Mouse (Mus musculus): ENCODE data around the gene Tnfrsf14. TPM values are rescaled to one million over a fixed set of nuclear protein-coding genes. Genes with fewer than 3 reads are reported as not detected.
A peak's percentile ranks its signal among the peaks of the same experiment; 100 is the strongest.

The Tnfrsf14 gene
- polyA plus RNA-seq, 1 experiment from 2014 or later: 1.4 TPM

GRCm38 (mm10) chr4:154914252-154914651 is 14.1 kb downstream of the Tnfrsf14 start:
- WGBS: 92% methylated on average over 4 of the region's 4 CpGs
- ATAC-seq (ENCODE audit: insufficient number of reproducible peaks, insufficient read depth, low FRiP score, low TSS enrichment, low read depth): no peak

GRCm38 (mm10) chr4:154913845-154914244 is 14.5 kb downstream of the Tnfrsf14 start:
- H3K9ac ChIP-seq (replicated peaks): no peak overlapping the region
- ATAC-seq (ENCODE audit: insufficient number of reproducible peaks, insufficient read depth, low FRiP score, low TSS enrichment, low read depth): no peak
- H3K36me3 ChIP-seq: no peaks in the 10 kb centered on the region
- H3K4me1 ChIP-seq (replicated peaks): peaks cover 14% of the 10 kb centered on the region
- H3K27ac ChIP-seq: no peak overlapping the region
- no peaks in the 10 kb centered on the region for H3K27me3 ChIP-seq
- no peak overlapping the region for H3K4me3 ChIP-seq (replicated peaks)
- H3K9me3 ChIP-seq: no peaks in the 10 kb centered on the region
- H3K4me2 ChIP-seq: no peak overlapping the region
- WGBS: 96% methylated on average over 3 of the region's 3 CpGs

More at GRCm38 (mm10) chr4:154914252-154914651, 14.1 kb downstream of the Tnfrsf14 start:
- Histone ChIP-seq H3K4me2 (no peak overlapping the region), H3K36me3 (no peaks in the 10 kb centered on the region), H3K27me3 (no peaks in the 10 kb centered on the region), H3K4me1 (replicated peaks) (peaks cover 14% of the 10 kb centered on the region), H3K9ac (replicated peaks) (no peak overlapping the region), H3K9me3 (no peaks in the 10 kb centered on the region), H3K4me3 (replicated peaks) (no peak overlapping the region), H3K27ac (no peak overlapping the region)

GRCm38 (mm10) chr4:154911644-154912043 is 16.7 kb downstream of the Tnfrsf14 start:
- H3K4me3 ChIP-seq (replicated peaks): no peak overlapping the region
- WGBS: 84% methylated on average over 2 of the region's 2 CpGs
- H3K9me3 ChIP-seq: no peaks in the 10 kb centered on the region
- H3K4me2 ChIP-seq: no peak overlapping the region
- H3K9ac ChIP-seq (replicated peaks): no peak overlapping the region
- peaks cover 19% of the 10 kb centered on the region for H3K4me1 ChIP-seq (replicated peaks)
- peak overlapping the region; percentile 66; the same call in 1 of the 2 replicates for H3K27ac ChIP-seq
- no peak for ATAC-seq (ENCODE audit: insufficient number of reproducible peaks, insufficient read depth, low FRiP score, low TSS enrichment, low read depth)
- H3K36me3 ChIP-seq: no peaks in the 10 kb centered on the region
- no peaks in the 10 kb centered on the region for H3K27me3 ChIP-seq

- no peak for ATAC-seq (ENCODE audit: insufficient number of reproducible peaks, insufficient read depth, low FRiP score, low TSS enrichment, low read depth)
- peaks cover 19% of the 10 kb centered on the region for H3K4me1 ChIP-seq (replicated peaks)
- H3K27me3 ChIP-seq: no peaks in the 10 kb centered on the region
- peak overlapping the region; percentile 23 for H3K4me2 ChIP-seq
- 0 out of 2 replicates have a peak overlapping the region, but pooled peaks have one; percentile 31 for H3K9ac ChIP-seq (replicated peaks)
- no peak overlapping the region for H3K4me3 ChIP-seq (replicated peaks)
- H3K36me3 ChIP-seq: no peaks in the 10 kb centered on the region
- WGBS: 32% methylated on average over 15 of the region's 15 CpGs
- H3K27ac ChIP-seq: peak overlapping the region; percentile 66
- no peaks in the 10 kb centered on the region for H3K9me3 ChIP-seq
These were observed 17.5 kb downstream of the Tnfrsf14 start for GRCm38 (mm10) chr4:154910606-154911522.

- Histone ChIP-seq H3K36me3 (no peaks in the 10 kb centered on the region), H3K27me3 (no peaks in the 10 kb centered on the region), H3K9me3 (no peaks in the 10 kb centered on the region), H3K4me3 (replicated peaks) (no peak overlapping the region), H3K27ac (no peak overlapping the region), H3K4me1 (replicated peaks) (peaks cover 23% of the 10 kb centered on the region), H3K9ac (replicated peaks) (no peak overlapping the region), H3K4me2 (no peak overlapping the region)
- 87% methylated on average over 5 of the region's 5 CpGs for WGBS
- ATAC-seq (ENCODE audit: insufficient number of reproducible peaks, insufficient read depth, low FRiP score, low TSS enrichment, low read depth): no peak
These were observed 19.9 kb downstream of the Tnfrsf14 start for GRCm38 (mm10) chr4:154908490-154908889.

GRCm38 (mm10) chr4:154907833-154908232 is 20.5 kb downstream of the Tnfrsf14 start:
- no peak for ATAC-seq (ENCODE audit: insufficient number of reproducible peaks, insufficient read depth, low FRiP score, low TSS enrichment, low read depth)
- Histone ChIP-seq H3K27ac (no peak overlapping the region), H3K9me3 (no peaks in the 10 kb centered on the region), H3K36me3 (no peaks in the 10 kb centered on the region), H3K9ac (replicated peaks) (no peak overlapping the region), H3K4me3 (replicated peaks) (no peak overlapping the region), H3K4me2 (peak overlapping the region; percentile 11; the same call in 1 of the 2 replicates), H3K27me3 (no peaks in the 10 kb centered on the region), H3K4me1 (replicated peaks) (peaks cover 23% of the 10 kb centered on the region)
- WGBS: 48% methylated on average over 17 of the region's 17 CpGs

GRCm38 (mm10) chr4:154904185-154905071 is 23.9 kb downstream of the Tnfrsf14 start:
- Histone ChIP-seq H3K9me3 (no peaks in the 10 kb centered on the region; the same call in 1 of the 2 replicates), H3K36me3 (no peaks in the 10 kb centered on the region), H3K4me1 (replicated peaks) (peaks cover 9% of the 10 kb centered on the region), H3K9ac (replicated peaks) (peak overlapping the region; percentile 56), H3K27me3 (no peaks in the 10 kb centered on the region), H3K27ac (peak overlapping the region; percentile 79), H3K4me3 (replicated peaks) (peak overlapping the region; percentile 51), H3K4me2 (peak overlapping the region; percentile 83)
- ATAC-seq (ENCODE audit: insufficient number of reproducible peaks, insufficient read depth, low FRiP score, low TSS enrichment, low read depth): peak; percentile 94
- 2% methylated on average over 16 of the region's 16 CpGs for WGBS

- no peaks in the 10 kb centered on the region; the same call in 1 of the 2 replicates for H3K9me3 ChIP-seq
- H3K4me3 ChIP-seq (replicated peaks): no peak overlapping the region
- no peak overlapping the region for H3K9ac ChIP-seq (replicated peaks)
- no peak overlapping the region for H3K27ac ChIP-seq
- H3K4me1 ChIP-seq (replicated peaks): peaks cover 18% of the 10 kb centered on the region
- H3K4me2 ChIP-seq: no peak overlapping the region
- 91% methylated on average over 2 of the region's 2 CpGs for WGBS
- ATAC-seq (ENCODE audit: insufficient number of reproducible peaks, insufficient read depth, low FRiP score, low TSS enrichment, low read depth): no peak
- H3K36me3 ChIP-seq: no peaks in the 10 kb centered on the region
- no peaks in the 10 kb centered on the region; the same call in 1 of the 2 replicates for H3K27me3 ChIP-seq
These were observed 26.0 kb downstream of the Tnfrsf14 start for GRCm38 (mm10) chr4:154902371-154902770.

GRCm38 (mm10) chr4:154898506-154899446 is 29.6 kb downstream of the Tnfrsf14 start, which contains the start of gene Fam213b:
Fam213b (minus strand) TSS chr4:154899135.
- Histone ChIP-seq H3K27me3 (no peaks in the 10 kb centered on the region; the same call in 1 of the 2 replicates), H3K4me1 (replicated peaks) (peaks cover 15% of the 10 kb centered on the region), H3K4me3 (replicated peaks) (peak within 1 kb of the TSS; percentile 59), H3K9me3 (no peaks in the 10 kb centered on the region; the same call in 1 of the 2 replicates), H3K4me2 (peak within 1 kb of the TSS; percentile 94), H3K27ac (peak within 1 kb of the TSS; percentile 59), H3K9ac (replicated peaks) (peak within 1 kb of the TSS; percentile 73), H3K36me3 (peaks cover 5% of the 10 kb centered on the region; the same call in 1 of the 2 replicates)
- ATAC-seq (ENCODE audit: insufficient number of reproducible peaks, insufficient read depth, low FRiP score, low TSS enrichment, low read depth): peak; percentile 96
- WGBS: 3% methylated on average over 43 of the region's 43 CpGs

Measured in limb, embryonic 12.5 days (tissue).